Mouse (Mus musculus) midbrain, postnatal 0 days (tissue): Measurements from ENCODE around the gene Itprid2. TPM values are rescaled to one million over a fixed set of nuclear protein-coding genes. Genes with fewer than 3 reads are reported as not detected.

Experiments
- ATAC-seq: fragments of 200-750 bp; cut with Nextera tagmentation; 2 replicates; pipeline ENCODE4 v1.8.0; 2017; ENCODE audit warnings: moderate number of reproducible peaks, mild to moderate bottlenecking, moderate TSS enrichment, moderate library complexity; ENCODE audit not compliant: low FRiP score
- DNase-seq: peaks from one replicate; pipeline ENCODE4 v3.0.0-alpha.2; 2015; ENCODE audit warnings: low spot score
- H3K27ac ChIP-seq: fragments of 300-500 bp; sonication (generic); 2 replicates; pipeline ENCODE4 v1.5.1; 2014; ENCODE audit warnings: low read depth, mild to moderate bottlenecking, low read length, mixed read lengths
- H3K27me3 ChIP-seq: fragments of 300-500 bp; sonication (generic); 2 replicates; pipeline ENCODE4 v1.6.1; 2014; ENCODE audit warnings: low read length, control low read depth, mixed read lengths; ENCODE audit not compliant: insufficient read depth
- H3K36me3 ChIP-seq: fragments of 300-500 bp; sonication (generic); 2 replicates; pipeline ENCODE4 v1.6.1; 2014; ENCODE audit warnings: low read length, control low read depth, mixed read lengths; ENCODE audit not compliant: insufficient read depth
- H3K4me1 ChIP-seq: fragments of 300-500 bp; sonication (generic); 2 replicates; pipeline ENCODE4 v1.6.1; 2014; ENCODE audit warnings: mild to moderate bottlenecking, control low read depth, antibody characterized with exemption, low read length, mixed read lengths; ENCODE audit not compliant: insufficient read depth
- H3K4me2 ChIP-seq: fragments of 300-500 bp; sonication (generic); 2 replicates; pipeline ENCODE4 v1.6.1; 2014; ENCODE audit warnings: low read depth, mild to moderate bottlenecking, low read length, mixed read lengths; ENCODE audit not compliant: poor library complexity, severe bottlenecking
- H3K4me3 ChIP-seq: fragments of 300-500 bp; sonication (generic); 2 replicates; pipeline ENCODE4 v1.5.1; 2014; ENCODE audit warnings: low read depth, mild to moderate bottlenecking, low read length, moderate library complexity
- H3K9ac ChIP-seq: fragments of 300-500 bp; sonication (generic); replicated peaks from 2 replicates; pipeline ENCODE4 v1.6.1; 2014; ENCODE audit warnings: mild to moderate bottlenecking, low read length, moderate library complexity, mixed read lengths; ENCODE audit not compliant: poor library complexity, severe bottlenecking
- H3K9me3 ChIP-seq: fragments of 300-500 bp; sonication (generic); 2 replicates; pipeline ENCODE4 v1.6.1; 2016; ENCODE audit warnings: low read length, control low read depth
- CTCF ChIP-seq: IDR thresholded peaks from 2 replicates; pipeline ENCODE4 v1.5.1; 2016; ENCODE audit warnings: antibody characterized with exemption, mild to moderate bottlenecking
- WGBS: fragments of 180-500 bp; shearing (Covaris S2); extraction: QIAGEN DNeasy Blood & Tissue Kit; methylation state at CpG from one replicate; pipeline ENCODE4 v1.1.7; 2014; 5-methylcytosine and 5-hydroxymethylcytosine counted together
- polyA plus RNA-seq: library from polyadenylated mRNA; unstranded; fragments of >200 nt; fragmentation: Nextera tagmentation; extraction: Ambion mirVana; gene quantifications from 2 replicates; pipeline ENCODE4 v1.2.1, GENCODE M21; 2015
- total RNA-seq: library from RNA; depleted of rRNA; stranded (reverse); fragments of >200 nt; gene quantifications from 2 replicates; pipeline ENCODE4 v1.2.3, GENCODE M21; 2014

The Itprid2 gene
- total and polyA plus RNA-seq, 2 experiments from 2014 or later: 3.4 to 9.7 TPM

GRCm38 (mm10) chr2:79638924-79639323, 3.8 kb downstream of the Itprid2 start:
- DNase-seq (no peak), ATAC-seq (no peak)
- Histone ChIP-seq H3K27ac (no peak overlapping the region), H3K4me1 (0 out of 2 replicates have a peak, but pooled peaks cover 4% of the 10 kb centered on the region), H3K36me3 (no peaks in the 10 kb centered on the region), H3K27me3 (no peaks in the 10 kb centered on the region), H3K4me3 (no peak overlapping the region), H3K9ac (0 out of 2 replicates have a peak overlapping the region, but pooled peaks have one; percentile 13), H3K4me2 (peak overlapping the region; percentile 30), H3K9me3 (no peaks in the 10 kb centered on the region)
- WGBS: 52% methylated on average over 4 of the region's 4 CpGs
- no peak for TF ChIP-seq CTCF

DNA sequence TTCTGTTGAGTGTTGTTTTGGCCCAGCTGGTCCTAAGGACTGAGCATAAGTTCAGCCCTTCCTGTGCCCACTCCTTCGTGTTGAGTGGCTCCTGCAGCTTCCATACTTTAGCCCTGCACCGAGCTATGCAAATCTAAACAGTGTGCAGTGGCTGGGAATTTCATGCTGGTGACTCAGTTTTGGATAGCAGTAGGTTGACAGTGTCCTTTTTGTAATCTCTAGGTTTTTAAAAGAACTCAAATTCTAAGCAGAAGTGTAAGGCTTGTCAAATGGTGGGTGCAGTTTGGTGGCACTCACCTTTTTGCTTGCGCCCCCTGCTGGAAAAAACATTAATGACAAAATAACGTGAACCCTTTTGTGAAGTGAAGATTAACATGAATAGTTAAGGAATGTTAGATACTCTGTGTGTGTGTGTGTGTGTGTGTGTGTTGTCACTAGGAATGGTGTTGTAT, 11.1 kb downstream of the Itprid2 start:
- no peak overlapping the region for H3K4me2 ChIP-seq
- no peak for ATAC-seq
- peaks cover 4% of the 10 kb centered on the region; the same call in 1 of the 2 replicates for H3K36me3 ChIP-seq
- no peak overlapping the region for H3K9ac ChIP-seq
- H3K27me3 ChIP-seq: no peaks in the 10 kb centered on the region
- peak; percentile 57 for DNase-seq
- no peaks in the 10 kb centered on the region for H3K9me3 ChIP-seq
- no peaks in the 10 kb centered on the region for H3K4me1 ChIP-seq
- H3K4me3 ChIP-seq: no peak overlapping the region
- peak; percentile 75 for TF ChIP-seq CTCF
- no peak overlapping the region for H3K27ac ChIP-seq
- WGBS: 53% methylated on average over 4 of the region's 4 CpGs

GRCm38 (mm10) chr2:79647094-79647493, 11.9 kb downstream of the Itprid2 start:
- Histone ChIP-seq H3K4me1 (no peaks in the 10 kb centered on the region), H3K9ac (no peak overlapping the region), H3K27ac (no peak overlapping the region), H3K27me3 (no peaks in the 10 kb centered on the region), H3K4me2 (no peak overlapping the region), H3K4me3 (no peak overlapping the region), H3K9me3 (no peaks in the 10 kb centered on the region), H3K36me3 (peaks cover 4% of the 10 kb centered on the region; the same call in 1 of the 2 replicates)
- no peak for DNase-seq
- no peak for TF ChIP-seq CTCF
- WGBS: 53% methylated on average over 4 of the region's 4 CpGs
- ATAC-seq: no peak

- H3K9me3 ChIP-seq: no peaks in the 10 kb centered on the region
- H3K4me3 ChIP-seq: no peak overlapping the region
- no peak for DNase-seq
- WGBS: 50% methylated on average over 2 of the region's 2 CpGs
- peaks cover 4% of the 10 kb centered on the region; the same call in 1 of the 2 replicates for H3K36me3 ChIP-seq
- H3K9ac ChIP-seq: no peak overlapping the region
- no peak for TF ChIP-seq CTCF
- H3K4me1 ChIP-seq: no peaks in the 10 kb centered on the region
- H3K27ac ChIP-seq: no peak overlapping the region
- H3K27me3 ChIP-seq: no peaks in the 10 kb centered on the region
- no peak overlapping the region for H3K4me2 ChIP-seq
- no peak for ATAC-seq
These were observed 12.6 kb downstream of the Itprid2 start for GRCm38 (mm10) chr2:79647728-79648127.

DNA sequence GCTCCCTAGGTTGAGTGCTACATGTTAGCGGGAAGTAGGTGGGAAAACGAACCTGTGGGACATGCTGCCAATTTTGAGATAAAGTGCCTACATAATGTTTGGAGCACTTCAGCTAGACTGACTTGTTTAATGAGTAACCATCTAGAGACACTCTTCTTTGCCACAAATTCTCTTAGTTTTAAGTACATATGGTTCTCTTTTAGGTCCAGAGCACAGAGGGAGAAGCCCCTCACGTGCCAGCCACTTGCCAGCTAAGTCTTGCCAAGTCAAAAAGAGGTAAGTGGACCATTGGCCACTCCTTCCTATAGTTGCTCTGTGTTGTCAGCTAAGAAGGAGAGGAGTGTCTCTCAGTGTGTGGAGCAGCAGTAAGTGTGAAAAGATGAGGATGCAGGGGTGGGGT, 16.0 kb downstream of the Itprid2 start:
- no peaks in the 10 kb centered on the region for H3K4me1 ChIP-seq
- 96% methylated on average over 3 of the region's 3 CpGs for WGBS
- TF ChIP-seq CTCF: no peak
- DNase-seq (no peak), ATAC-seq (no peak)
- no peak overlapping the region for H3K9ac ChIP-seq
- no peak overlapping the region for H3K4me2 ChIP-seq
- no peak overlapping the region for H3K27ac ChIP-seq
- H3K4me3 ChIP-seq: no peak overlapping the region
- no peaks in the 10 kb centered on the region for H3K9me3 ChIP-seq
- H3K27me3 ChIP-seq: no peaks in the 10 kb centered on the region
- H3K36me3 ChIP-seq: no peaks in the 10 kb centered on the region

GRCm38 (mm10) chr2:79651701-79652100, 16.5 kb downstream of the Itprid2 start:
- WGBS: 94% methylated on average over 3 of the region's 3 CpGs
- Histone ChIP-seq H3K36me3 (no peaks in the 10 kb centered on the region), H3K4me3 (no peak overlapping the region), H3K9ac (no peak overlapping the region), H3K27ac (no peak overlapping the region), H3K4me1 (no peaks in the 10 kb centered on the region), H3K9me3 (no peaks in the 10 kb centered on the region), H3K4me2 (no peak overlapping the region), H3K27me3 (no peaks in the 10 kb centered on the region)
- DNase-seq: no peak
- no peak for ATAC-seq
- no peak for TF ChIP-seq CTCF
